Mouse (Mus musculus) intestine, embryonic 14.5 days (tissue): ENCODE results near the gene Bckdhb. TPM values are rescaled to one million over a fixed set of nuclear protein-coding genes. Genes with fewer than 3 reads are reported as not detected.

Source experiments
- ATAC-seq: fragments of 200-750 bp; cut with Nextera tagmentation; replicated peaks from 2 replicates; pipeline ENCODE4 v1.8.0; 2017; ENCODE audit warnings: low read depth, moderate number of reproducible peaks, moderate TSS enrichment, moderate library complexity; ENCODE audit not compliant: low FRiP score, low TSS enrichment
- DNase-seq: peaks from one replicate; pipeline ENCODE4 v3.0.0-alpha.2; 2018; ENCODE audit warnings: low spot score
- H3K27ac ChIP-seq: fragments of 300-500 bp; sonication (generic); 2 replicates; pipeline ENCODE4 v1.5.1; 2014; ENCODE audit warnings: low read depth, mild to moderate bottlenecking, control low read depth
- H3K27me3 ChIP-seq: fragments of 300-500 bp; sonication (generic); replicated peaks from 2 replicates; pipeline ENCODE4 v1.6.1; 2014; ENCODE audit warnings: low read length, control low read depth; ENCODE audit not compliant: control insufficient read depth, insufficient read depth
- H3K36me3 ChIP-seq: fragments of 300-500 bp; sonication (generic); 2 replicates; pipeline ENCODE4 v1.6.1; 2014; ENCODE audit warnings: low read length, control low read depth; ENCODE audit not compliant: control insufficient read depth, insufficient read depth
- H3K4me1 ChIP-seq: fragments of 300-500 bp; sonication (generic); replicated peaks from 2 replicates; pipeline ENCODE4 v1.6.1; 2014; ENCODE audit warnings: low read length, control low read depth, mixed read lengths; ENCODE audit not compliant: control insufficient read depth, insufficient read depth
- H3K4me2 ChIP-seq: fragments of 300-500 bp; sonication (generic); 2 replicates; pipeline ENCODE4 v1.6.1; 2014; ENCODE audit warnings: low read length
- H3K4me3 ChIP-seq: fragments of 300-500 bp; sonication (generic); 2 replicates; pipeline ENCODE4 v1.5.1; 2014; ENCODE audit warnings: low read depth, low read length, control low read depth, mixed read lengths
- H3K9ac ChIP-seq: fragments of 300-500 bp; sonication (generic); 2 replicates; pipeline ENCODE4 v1.6.1; 2014; ENCODE audit warnings: mild to moderate bottlenecking, low read length
- H3K9me3 ChIP-seq: fragments of 300-500 bp; sonication (generic); 2 replicates; pipeline ENCODE4 v1.6.1; 2016; ENCODE audit warnings: low read length, control low read depth; ENCODE audit not compliant: control insufficient read depth
- WGBS: fragments of 180-500 bp; shearing (Covaris S2); extraction: QIAGEN DNeasy Blood & Tissue Kit; methylation state at CpG from one replicate; pipeline ENCODE4 v1.1.7; 2014; 5-methylcytosine and 5-hydroxymethylcytosine counted together
- polyA plus RNA-seq: library from polyadenylated mRNA; unstranded; fragments of >200 nt; fragmentation: Nextera tagmentation; extraction: Ambion mirVana; gene quantifications from 2 replicates; pipeline ENCODE4 v1.2.1, GENCODE M21; 2014

Gene Bckdhb
- polyA plus RNA-seq, 1 experiment from 2014 or later, result 35.8 TPM

DNA sequence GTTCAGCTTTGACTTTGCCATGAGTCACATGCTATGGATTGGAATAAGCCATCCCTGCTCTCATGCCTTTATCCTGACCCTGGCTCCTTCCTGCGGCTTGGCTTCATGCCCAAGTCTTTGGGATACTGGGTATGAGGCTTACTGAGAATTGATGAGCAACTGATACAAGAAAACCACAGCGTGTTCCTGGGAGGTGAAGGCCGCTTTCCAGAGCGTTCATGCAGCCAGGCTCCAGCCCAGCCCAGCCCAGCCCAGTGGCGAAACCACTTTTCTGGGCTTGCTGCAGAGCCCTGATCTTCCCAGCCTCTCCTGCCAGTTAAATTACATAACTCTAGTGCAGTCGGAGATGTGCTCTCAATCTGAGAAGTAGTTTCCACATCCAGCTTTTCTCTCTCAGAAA lies 169.2 kb downstream of the Bckdhb start:
- H3K4me1 ChIP-seq, result no peaks in the 10 kb centered on the region
- ATAC-seq (no peak), DNase-seq (no peak)
- H3K9me3 ChIP-seq, result no peaks in the 10 kb centered on the region
- H3K27me3 ChIP-seq, result no peaks in the 10 kb centered on the region
- H3K36me3 ChIP-seq, result no peaks in the 10 kb centered on the region
- 82% methylated on average over 6 of the region's 6 CpGs for WGBS
- no peak overlapping the region for H3K9ac ChIP-seq
- no peak overlapping the region for H3K4me3 ChIP-seq
- H3K4me2 ChIP-seq, result no peak overlapping the region
- H3K27ac ChIP-seq, result no peak overlapping the region

DNA sequence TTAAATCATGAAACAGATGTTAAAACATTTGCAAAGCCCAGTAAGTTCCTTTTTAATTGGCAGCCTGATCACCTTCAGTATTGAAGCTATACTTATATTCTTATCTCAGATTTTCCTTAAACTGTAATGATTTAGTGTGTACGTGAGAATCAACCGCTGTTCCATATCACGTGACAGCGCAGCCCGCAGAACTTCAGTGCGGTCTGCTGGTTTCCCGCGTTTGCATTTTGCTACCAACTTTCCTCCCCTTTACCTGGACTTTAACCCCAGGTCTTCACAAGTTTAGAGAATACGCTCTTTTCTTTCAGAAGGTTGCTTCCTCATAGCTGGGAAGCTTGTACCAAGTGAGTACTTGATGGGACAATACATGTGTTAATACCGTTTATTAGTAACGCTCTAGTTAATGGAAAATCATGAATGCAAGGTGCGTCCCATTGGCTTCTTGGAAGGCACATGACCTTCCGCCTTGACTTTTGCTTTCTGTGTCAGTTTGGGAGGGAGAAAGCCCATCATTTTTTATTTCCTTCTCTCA lies 171.6 kb downstream of the Bckdhb start:
- Histone ChIP-seq H3K4me2 (no peak overlapping the region), H3K36me3 (no peaks in the 10 kb centered on the region), H3K4me1 (no peaks in the 10 kb centered on the region), H3K9ac (no peak overlapping the region), H3K4me3 (no peak overlapping the region), H3K27me3 (no peaks in the 10 kb centered on the region), H3K9me3 (no peaks in the 10 kb centered on the region), H3K27ac (no peak overlapping the region)
- no peak for DNase-seq
- no peak for ATAC-seq
- 94% methylated on average over 13 of the region's 13 CpGs for WGBS

DNA sequence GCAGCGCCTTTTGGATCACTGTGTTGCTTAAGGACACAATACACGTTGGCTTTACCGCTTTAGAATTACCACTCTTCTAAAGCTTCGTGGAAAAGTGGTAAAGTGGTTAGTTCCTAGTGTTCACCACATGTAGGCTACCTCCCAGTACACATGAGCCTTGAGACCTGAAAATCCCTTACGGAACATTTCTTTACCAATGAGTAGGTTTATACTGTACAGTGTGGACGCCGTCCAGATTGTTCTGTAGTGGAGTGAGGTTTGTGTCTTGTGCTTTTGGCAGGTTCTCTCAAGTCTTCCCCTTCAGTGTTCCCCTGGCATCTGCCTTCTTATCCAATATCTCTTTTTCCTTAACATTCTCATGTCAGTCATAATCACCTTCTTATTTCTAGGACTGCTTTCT lies 178.4 kb downstream of the Bckdhb start:
- Histone ChIP-seq H3K36me3 (no peaks in the 10 kb centered on the region), H3K4me2 (no peak overlapping the region), H3K9me3 (no peaks in the 10 kb centered on the region), H3K27me3 (no peaks in the 10 kb centered on the region), H3K27ac (no peak overlapping the region), H3K4me3 (no peak overlapping the region), H3K9ac (no peak overlapping the region), H3K4me1 (peaks cover 11% of the 10 kb centered on the region; the same call in 1 of the 2 replicates)
- DNase-seq (no peak), ATAC-seq (no peak)
- 93% methylated on average over 7 of the region's 7 CpGs for WGBS

DNA sequence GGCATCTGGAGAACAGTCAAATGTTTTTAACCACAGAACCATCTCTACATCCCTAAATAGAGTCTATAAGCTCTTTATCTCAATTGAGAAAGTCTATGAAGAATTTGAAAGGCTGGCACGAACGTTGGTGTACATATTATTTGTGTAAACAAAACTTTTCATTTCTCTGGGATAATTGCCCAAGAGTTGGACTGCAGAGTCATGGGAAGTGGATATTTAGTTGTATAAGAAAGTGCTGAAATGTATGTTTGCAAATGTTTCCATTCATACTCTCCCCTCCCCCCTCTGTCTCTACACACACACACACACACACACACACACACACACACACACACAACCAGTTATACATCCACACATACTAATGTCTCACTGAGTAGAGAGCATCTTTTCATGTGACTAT lies 181.5 kb downstream of the Bckdhb start:
- DNase-seq (no peak), ATAC-seq (no peak)
- Histone ChIP-seq H3K9ac (no peak overlapping the region), H3K27me3 (no peaks in the 10 kb centered on the region), H3K9me3 (no peaks in the 10 kb centered on the region), H3K36me3 (no peaks in the 10 kb centered on the region), H3K4me1 (peaks cover 19% of the 10 kb centered on the region; the same call in 1 of the 2 replicates), H3K4me3 (no peak overlapping the region), H3K27ac (no peak overlapping the region), H3K4me2 (no peak overlapping the region)
- 45% methylated on average over 2 of the region's 2 CpGs for WGBS

DNA sequence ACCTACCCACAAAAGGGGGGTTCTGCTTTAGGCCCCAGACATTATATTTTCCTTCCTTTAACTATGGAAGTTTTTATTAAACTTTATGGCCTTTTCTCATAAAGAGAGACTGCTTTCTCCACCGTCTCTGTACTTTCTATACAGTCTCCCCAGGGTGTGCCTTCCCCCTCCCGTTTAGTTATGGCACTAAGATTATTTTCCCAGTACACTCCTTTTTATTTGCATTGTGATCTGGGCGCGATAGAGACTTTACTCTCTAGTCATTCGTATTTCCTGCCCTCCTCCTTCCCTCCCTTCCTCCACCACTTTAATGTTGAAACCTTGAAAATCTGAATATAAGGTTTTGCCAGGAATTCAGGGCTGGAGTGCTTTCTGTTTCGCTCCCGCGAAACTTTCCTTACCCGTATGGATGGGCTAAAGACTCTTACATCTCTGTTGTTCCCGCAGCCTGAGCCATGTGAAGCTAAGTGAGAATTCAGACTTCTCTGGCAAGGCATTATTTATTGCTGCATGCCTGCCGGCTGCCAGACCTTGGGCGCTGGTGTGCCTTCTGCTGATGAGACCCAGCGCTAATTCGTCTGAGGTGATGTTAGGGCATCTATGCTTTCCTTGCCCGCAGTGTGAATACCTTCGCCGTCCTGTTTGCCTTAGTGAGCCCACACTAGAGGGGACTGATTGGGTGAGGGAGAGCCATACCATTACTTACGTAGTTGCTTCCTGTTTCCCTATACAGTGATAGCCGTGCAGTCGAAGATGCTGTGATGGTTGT lies 182.3 kb downstream of the Bckdhb start:
- Histone ChIP-seq H3K4me1 (peaks cover 19% of the 10 kb centered on the region; the same call in 1 of the 2 replicates), H3K9me3 (no peaks in the 10 kb centered on the region), H3K27me3 (no peaks in the 10 kb centered on the region), H3K9ac (0 out of 2 replicates have a peak overlapping the region, but pooled peaks have one; percentile 13), H3K4me3 (0 out of 2 replicates have a peak overlapping the region, but pooled peaks have one; percentile 10), H3K36me3 (no peaks in the 10 kb centered on the region), H3K4me2 (peak overlapping the region; percentile 34), H3K27ac (peak overlapping the region; percentile 43; the same call in 1 of the 2 replicates)
- no peak for ATAC-seq
- 38% methylated on average over 20 of the region's 20 CpGs for WGBS
- DNase-seq, result peak; percentile 60

DNA sequence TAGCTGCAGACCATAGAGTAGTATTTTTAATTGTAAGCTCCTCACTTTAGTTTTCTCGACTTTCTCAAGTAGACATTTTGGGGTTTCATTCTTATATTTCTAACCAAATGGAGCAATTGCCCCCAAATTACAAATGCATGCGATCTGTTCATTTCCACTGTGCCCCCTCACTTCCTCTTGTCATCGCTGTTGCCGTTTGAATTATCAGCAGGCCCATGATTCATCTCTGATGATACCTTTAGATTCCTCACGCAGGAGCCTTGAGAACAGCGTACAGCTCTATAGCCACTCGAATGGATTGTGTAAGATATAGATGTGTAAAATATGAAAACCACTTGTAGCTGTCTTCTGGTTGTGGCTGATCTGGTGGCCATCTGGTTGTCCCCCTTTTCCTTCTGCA lies 183.6 kb downstream of the Bckdhb start:
- Histone ChIP-seq H3K27me3 (no peaks in the 10 kb centered on the region), H3K27ac (no peak overlapping the region), H3K4me1 (peaks cover 19% of the 10 kb centered on the region; the same call in 1 of the 2 replicates), H3K4me2 (no peak overlapping the region), H3K4me3 (no peak overlapping the region), H3K9me3 (no peaks in the 10 kb centered on the region), H3K36me3 (no peaks in the 10 kb centered on the region), H3K9ac (no peak overlapping the region)
- DNase-seq (no peak), ATAC-seq (no peak)
- WGBS, result 80% methylated on average over 7 of the region's 7 CpGs

DNA sequence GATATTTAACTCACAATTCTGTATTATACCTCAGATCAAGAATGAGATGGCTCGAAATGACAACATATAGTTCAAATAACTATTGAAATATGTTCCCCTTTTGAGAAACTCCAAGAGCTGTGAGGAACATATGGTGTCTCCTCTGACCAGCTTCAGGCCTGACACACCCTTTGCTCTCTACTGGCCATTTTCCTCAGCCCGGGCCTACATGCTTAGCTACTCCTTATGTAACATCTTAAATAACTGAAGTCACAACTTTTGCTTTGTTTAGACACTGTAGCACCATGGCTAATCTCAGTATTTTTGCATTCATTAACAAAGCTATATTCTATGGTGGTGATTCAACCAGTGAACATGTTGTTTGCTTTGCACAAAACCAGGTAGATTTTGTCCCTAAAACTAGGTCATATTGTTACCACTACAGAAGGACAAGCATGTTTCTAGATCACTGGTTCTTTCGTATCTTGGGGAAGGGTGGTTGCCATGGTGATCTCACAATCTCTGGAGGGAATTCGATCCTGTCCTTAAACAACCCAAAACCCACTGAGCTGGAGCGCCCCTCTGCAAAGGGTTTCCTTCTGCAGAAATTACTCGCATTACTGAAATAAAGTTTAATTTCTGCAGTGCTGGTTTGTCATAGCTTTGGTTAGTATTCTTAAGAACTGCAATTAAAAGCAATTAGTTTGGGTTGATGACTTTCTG lies 185.0 kb downstream of the Bckdhb start:
- no peak for ATAC-seq

DNA sequence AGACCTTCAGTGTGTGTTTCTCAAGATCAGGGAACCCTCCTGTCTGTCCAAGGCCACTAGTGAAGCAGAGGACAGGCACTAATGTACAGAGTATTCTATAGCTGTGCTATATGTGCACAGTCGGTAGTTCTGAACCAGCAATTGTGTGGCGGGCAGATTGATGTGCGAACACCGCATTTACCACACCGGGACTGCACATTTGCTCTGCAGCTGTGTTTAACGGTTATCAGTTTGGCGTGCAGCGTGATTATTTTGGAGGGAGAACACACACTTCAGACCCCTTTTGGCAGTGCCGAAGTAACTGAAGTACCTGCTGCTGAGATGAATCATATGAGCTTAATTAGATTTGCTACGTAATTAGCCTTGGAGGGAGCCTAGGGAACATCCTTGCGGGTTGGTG lies 185.7 kb downstream of the Bckdhb start:
- Histone ChIP-seq H3K4me1 (peaks cover 19% of the 10 kb centered on the region; the same call in 1 of the 2 replicates), H3K36me3 (no peaks in the 10 kb centered on the region), H3K27me3 (no peaks in the 10 kb centered on the region), H3K4me3 (no peak overlapping the region), H3K27ac (no peak overlapping the region), H3K9ac (no peak overlapping the region), H3K9me3 (no peaks in the 10 kb centered on the region), H3K4me2 (no peak overlapping the region)
- ATAC-seq (no peak), DNase-seq (no peak)
- WGBS, result 69% methylated on average over 11 of the region's 11 CpGs

More for the DNA sequence above, 185.0 kb downstream of the Bckdhb start:
- H3K27ac ChIP-seq, result no peak overlapping the region
- no peaks in the 10 kb centered on the region for H3K9me3 ChIP-seq
- H3K4me2 ChIP-seq, result no peak overlapping the region
- no peaks in the 10 kb centered on the region for H3K27me3 ChIP-seq
- DNase-seq, result no peak
- H3K9ac ChIP-seq, result no peak overlapping the region
- H3K4me3 ChIP-seq, result no peak overlapping the region
- no peaks in the 10 kb centered on the region for H3K36me3 ChIP-seq
- H3K4me1 ChIP-seq, result peaks cover 19% of the 10 kb centered on the region; the same call in 1 of the 2 replicates
- WGBS, result 55% methylated on average over 6 of the region's 6 CpGs
